Mouse (Mus musculus) limb, embryonic 14.5 days (tissue): Measurements from ENCODE around the gene Fubp1. TPM values are rescaled to one million over a fixed set of nuclear protein-coding genes. Genes with fewer than 3 reads are reported as not detected.

Source experiments
- ATAC-seq: fragments of 200-750 bp; cut with Nextera tagmentation; 2 replicates; pipeline ENCODE4 v1.8.0; 2017; ENCODE audit warnings: low read depth, moderate number of reproducible peaks, moderate TSS enrichment; ENCODE audit not compliant: low FRiP score
- DNase-seq: peaks from one replicate; pipeline ENCODE4 v3.0.0-alpha.2; 2015; ENCODE audit warnings: low spot score
- H3K27ac ChIP-seq: fragments of 300-500 bp; sonication (generic); replicated peaks from 2 replicates; pipeline ENCODE4 v1.5.1; 2014; ENCODE audit warnings: low read depth, mild to moderate bottlenecking, low read length, moderate library complexity, mixed read lengths
- H3K27me3 ChIP-seq: fragments of 300-500 bp; sonication (generic); 2 replicates; pipeline ENCODE4 v1.6.1; 2014; ENCODE audit warnings: low read length, mixed read lengths; ENCODE audit not compliant: control insufficient read depth, insufficient read depth
- H3K36me3 ChIP-seq: fragments of 300-500 bp; sonication (generic); 2 replicates; pipeline ENCODE4 v1.6.1; 2014; ENCODE audit warnings: mild to moderate bottlenecking, low read length, moderate library complexity, mixed read lengths; ENCODE audit not compliant: control insufficient read depth, insufficient read depth
- H3K4me1 ChIP-seq: fragments of 300-500 bp; sonication (generic); 2 replicates; pipeline ENCODE4 v1.6.1; 2014; ENCODE audit warnings: antibody characterized with exemption, low read length, mixed read lengths; ENCODE audit not compliant: control insufficient read depth, insufficient read depth
- H3K4me2 ChIP-seq: fragments of 300-500 bp; sonication (generic); replicated peaks from 2 replicates; pipeline ENCODE4 v1.6.1; 2014; ENCODE audit warnings: low read depth, mild to moderate bottlenecking, low read length, moderate library complexity; ENCODE audit not compliant: severe bottlenecking
- H3K4me3 ChIP-seq: fragments of 300-500 bp; sonication (generic); replicated peaks from 2 replicates; pipeline ENCODE4 v1.5.1; 2014; ENCODE audit warnings: low read length
- H3K9ac ChIP-seq: fragments of 300-500 bp; sonication (generic); 2 replicates; pipeline ENCODE4 v1.6.1; 2014; ENCODE audit warnings: mild to moderate bottlenecking, low read depth, low read length, moderate library complexity; ENCODE audit not compliant: severe bottlenecking
- H3K9me3 ChIP-seq: fragments of 300-500 bp; sonication (generic); 2 replicates; pipeline ENCODE4 v1.6.1; 2016; ENCODE audit warnings: low read length; ENCODE audit not compliant: control insufficient read depth
- POLR2A ChIP-seq: fragments of 200-500 bp; IDR thresholded peaks from 2 replicates; pipeline ENCODE4 v1.8.0; 2012; ENCODE audit warnings: inconsistent platforms, mild to moderate bottlenecking, moderate library complexity, borderline replicate concordance; ENCODE audit not compliant: insufficient read depth, insufficient read length; ENCODE audit errors: extremely low read depth
- WGBS: fragments of 180-500 bp; shearing (Covaris S2); extraction: QIAGEN DNeasy Blood & Tissue Kit; methylation state at CpG from one replicate; pipeline ENCODE4 v1.1.7; 2014; 5-methylcytosine and 5-hydroxymethylcytosine counted together
- polyA plus RNA-seq, 2 experiments: library from polyadenylated mRNA; depleted of rRNA in 1 of 2; stranded (reverse) in 1 of 2; unstranded in 1 of 2; fragments of >200 nt; fragmentation: Nextera tagmentation in 1 of 2; extraction: Ambion mirVana in 1 of 2; gene quantifications; 2 replicates each; pipeline versions ENCODE4 v1.2.1 to v1.2.3; 2012 to 2014

The Fubp1 gene
- polyA plus RNA-seq, 2 experiments: 223 to 232 TPM

DNA sequence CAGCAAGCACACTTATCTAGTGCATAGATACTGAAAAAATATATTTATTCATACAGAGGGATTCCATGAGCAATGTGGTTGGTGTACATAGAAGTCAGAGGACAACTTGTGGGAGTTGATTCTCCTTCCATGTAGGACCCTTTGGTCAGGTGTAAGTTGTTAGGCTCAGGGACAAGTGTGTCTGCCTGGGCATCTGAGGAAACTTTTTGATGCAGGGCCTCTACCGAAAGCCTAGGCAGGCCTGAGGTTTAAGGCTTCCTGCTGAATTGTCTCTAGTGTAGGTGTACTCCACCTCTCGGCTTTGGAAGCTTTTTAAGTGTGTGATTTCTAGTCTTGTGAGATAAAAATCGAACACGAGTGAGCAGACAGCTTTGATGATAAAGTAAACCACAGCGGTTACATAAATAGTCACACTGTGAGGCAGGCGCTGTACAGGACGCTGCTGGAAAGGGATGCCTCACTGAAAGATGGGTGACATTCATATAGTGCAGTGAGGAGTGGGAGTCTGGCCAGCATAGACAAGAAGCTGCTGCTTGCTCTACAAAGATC, 1.6 kb downstream of the Fubp1 start:
- peak overlapping the region; percentile 99; the same call in 1 of the 2 replicates for H3K27ac ChIP-seq
- TF ChIP-seq POLR2A: no peak
- peak overlapping the region; percentile 98 for H3K4me3 ChIP-seq
- no peak for DNase-seq
- H3K9me3 ChIP-seq: no peaks in the 10 kb centered on the region
- WGBS: 29% methylated on average over 7 of the region's 7 CpGs
- H3K4me2 ChIP-seq: peak overlapping the region; percentile 70
- H3K27me3 ChIP-seq: no peaks in the 10 kb centered on the region
- H3K9ac ChIP-seq: peak overlapping the region; percentile 100
- ATAC-seq: no peak
- peaks cover 26% of the 10 kb centered on the region for H3K36me3 ChIP-seq
- H3K4me1 ChIP-seq: peaks cover 23% of the 10 kb centered on the region

DNA sequence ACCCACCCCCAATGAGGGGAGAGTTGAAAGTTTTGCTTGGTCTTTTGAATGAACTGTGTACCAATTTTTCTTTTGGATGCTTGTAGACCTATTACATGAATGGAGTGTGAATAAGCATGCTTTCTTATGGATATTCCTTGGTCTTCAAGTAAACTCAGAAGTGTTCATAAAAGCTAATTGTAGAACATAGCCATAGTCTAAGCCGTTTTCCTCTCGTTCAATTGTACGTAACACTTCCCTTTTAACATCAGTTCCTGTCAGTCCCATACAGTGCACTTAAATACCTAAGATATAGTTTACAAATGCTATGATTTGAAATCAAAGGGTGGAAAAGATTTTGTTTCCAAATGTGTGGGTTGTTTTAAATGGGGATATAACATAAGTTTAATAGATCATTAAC, 3.2 kb downstream of the Fubp1 start:
- no peak for DNase-seq
- no peak overlapping the region for H3K27ac ChIP-seq
- H3K9me3 ChIP-seq: no peaks in the 10 kb centered on the region
- peak overlapping the region; percentile 70 for H3K4me2 ChIP-seq
- H3K4me1 ChIP-seq: peaks cover 23% of the 10 kb centered on the region
- peaks cover 42% of the 10 kb centered on the region for H3K36me3 ChIP-seq
- peak overlapping the region; percentile 21; the same call in 1 of the 2 replicates for H3K9ac ChIP-seq
- H3K4me3 ChIP-seq: peak overlapping the region; percentile 98
- WGBS: 40% methylated on average over 3 of the region's 3 CpGs
- no peak for TF ChIP-seq POLR2A
- no peaks in the 10 kb centered on the region for H3K27me3 ChIP-seq
- no peak for ATAC-seq

DNA sequence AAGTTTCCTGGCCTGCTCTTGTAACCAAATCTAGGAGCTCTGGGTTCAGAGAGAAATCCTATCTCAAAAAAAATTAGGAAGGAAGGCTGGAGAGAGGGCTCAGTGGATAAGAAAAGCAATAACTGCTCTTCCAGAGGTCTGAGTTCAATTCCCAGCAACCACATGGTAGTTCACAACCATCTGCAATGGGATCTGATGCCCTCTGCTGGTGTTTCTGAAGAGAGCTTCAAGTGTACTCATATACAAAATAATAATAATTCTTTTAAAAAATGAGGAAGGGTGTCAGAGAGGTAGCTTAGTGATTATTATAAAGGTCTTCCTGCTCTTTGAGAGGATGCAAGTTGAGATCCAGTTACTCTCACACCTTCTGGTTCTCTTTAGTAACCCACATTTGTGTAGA, 14.7 kb downstream of the Fubp1 start:
- Histone ChIP-seq H3K4me1 (no peaks in the 10 kb centered on the region), H3K36me3 (peaks cover 92% of the 10 kb centered on the region), H3K4me2 (no peak overlapping the region), H3K4me3 (no peak overlapping the region), H3K27me3 (no peaks in the 10 kb centered on the region), H3K9ac (no peak overlapping the region), H3K9me3 (no peaks in the 10 kb centered on the region), H3K27ac (no peak overlapping the region)
- no peak for ATAC-seq
- DNase-seq: no peak
- no peak for TF ChIP-seq POLR2A

DNA sequence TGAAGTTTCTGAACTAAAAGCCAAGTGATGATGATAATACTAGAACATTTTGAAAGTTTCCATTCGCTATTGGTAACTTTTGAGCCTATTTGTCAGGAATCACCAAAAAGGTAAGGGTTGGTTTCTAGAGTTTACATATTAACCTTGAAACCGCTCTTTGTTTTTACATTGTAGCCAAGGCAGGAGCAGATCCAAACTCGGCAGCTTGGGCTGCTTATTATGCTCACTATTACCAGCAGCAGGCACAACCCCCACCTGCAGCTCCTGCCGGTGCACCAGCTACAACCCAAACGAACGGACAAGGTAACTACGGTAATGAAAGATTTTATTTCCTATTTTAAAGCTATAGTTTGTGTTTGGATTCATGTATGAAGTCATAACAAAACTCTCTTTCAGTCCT, 15.7 kb downstream of the Fubp1 start:
- ATAC-seq (no peak), DNase-seq (no peak)
- no peaks in the 10 kb centered on the region for H3K9me3 ChIP-seq
- H3K27me3 ChIP-seq: no peaks in the 10 kb centered on the region
- H3K36me3 ChIP-seq: peaks cover 92% of the 10 kb centered on the region
- 87% methylated on average over 7 of the region's 7 CpGs for WGBS
- no peak overlapping the region for H3K9ac ChIP-seq
- H3K4me2 ChIP-seq: no peak overlapping the region
- no peak for TF ChIP-seq POLR2A
- no peak overlapping the region for H3K4me3 ChIP-seq
- H3K27ac ChIP-seq: no peak overlapping the region
- no peaks in the 10 kb centered on the region for H3K4me1 ChIP-seq

DNA sequence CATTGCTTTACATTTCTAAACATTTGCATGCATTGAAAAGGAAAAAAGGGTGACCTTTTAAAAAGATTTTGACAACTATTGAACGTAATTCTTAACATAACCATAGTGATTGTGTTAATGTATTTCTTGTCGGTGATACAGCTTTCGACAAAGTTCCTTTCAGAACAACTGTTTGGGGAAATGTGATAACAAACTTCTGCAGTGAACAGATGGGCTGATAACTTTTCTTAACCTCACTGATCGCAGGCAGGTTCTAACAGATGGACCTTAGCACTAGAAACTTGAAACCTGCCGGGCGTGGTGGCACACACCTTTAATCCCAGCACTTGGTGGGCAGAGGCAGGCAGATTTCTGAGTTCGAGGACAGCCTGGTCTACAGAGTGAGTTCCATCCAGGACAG, 18.6 kb downstream of the Fubp1 start:
- H3K4me2 ChIP-seq: no peak overlapping the region
- H3K27me3 ChIP-seq: no peaks in the 10 kb centered on the region
- H3K9ac ChIP-seq: no peak overlapping the region
- ATAC-seq (no peak), DNase-seq (no peak)
- peaks cover 89% of the 10 kb centered on the region for H3K36me3 ChIP-seq
- TF ChIP-seq POLR2A: no peak
- 95% methylated on average over 7 of the region's 7 CpGs for WGBS
- no peak overlapping the region for H3K27ac ChIP-seq
- no peak overlapping the region for H3K4me3 ChIP-seq
- H3K9me3 ChIP-seq: no peaks in the 10 kb centered on the region
- H3K4me1 ChIP-seq: no peaks in the 10 kb centered on the region

DNA sequence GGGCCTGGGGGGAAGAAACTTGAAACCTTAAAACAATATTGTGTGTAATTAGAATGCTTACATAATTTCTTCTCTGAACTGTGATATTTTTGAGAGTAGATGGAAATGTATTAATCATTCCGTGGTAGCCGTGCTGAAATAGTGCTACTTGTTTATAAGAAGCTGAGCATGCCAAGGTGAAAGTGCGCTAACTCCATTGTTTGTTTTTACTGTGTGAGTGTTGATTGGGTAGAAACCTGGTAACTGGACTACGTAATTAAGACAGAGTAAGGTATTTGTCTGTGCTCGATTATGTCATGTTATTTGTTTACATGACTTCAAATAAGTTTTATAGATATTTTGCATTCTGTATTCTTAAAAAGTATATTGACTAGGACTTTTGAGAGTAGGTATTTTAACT, 19.0 kb downstream of the Fubp1 start:
- ATAC-seq (no peak), DNase-seq (no peak)
- Histone ChIP-seq H3K27ac (no peak overlapping the region), H3K4me3 (no peak overlapping the region), H3K36me3 (peaks cover 88% of the 10 kb centered on the region), H3K9ac (no peak overlapping the region), H3K4me2 (no peak overlapping the region), H3K27me3 (no peaks in the 10 kb centered on the region), H3K9me3 (no peaks in the 10 kb centered on the region), H3K4me1 (no peaks in the 10 kb centered on the region)
- no peak for TF ChIP-seq POLR2A
- 92% methylated on average over 5 of the region's 5 CpGs for WGBS
